Mouse (Mus musculus) heart, embryonic 11.5 days (tissue): ENCODE measurements around the gene Rab11fip3. TPM values are rescaled to one million over a fixed set of nuclear protein-coding genes. Genes with fewer than 3 reads are reported as not detected.

Experiments used
- ATAC-seq: fragments of 200-750 bp; cut with Nextera tagmentation; replicated peaks from 2 replicates; pipeline ENCODE4 v1.8.0; 2017; ENCODE audit warnings: moderate library complexity; ENCODE audit not compliant: insufficient number of reproducible peaks, low FRiP score, low TSS enrichment
- H3K27ac ChIP-seq: fragments of 300-500 bp; sonication (generic); 2 replicates; pipeline ENCODE4 v1.5.1; 2014; ENCODE audit warnings: mild to moderate bottlenecking, low read depth, low read length
- H3K27me3 ChIP-seq: fragments of 300-500 bp; sonication (generic); 2 replicates; pipeline ENCODE4 v1.6.1; 2014; ENCODE audit warnings: mild to moderate bottlenecking, low read length, mixed read lengths; ENCODE audit not compliant: control insufficient read depth, insufficient read depth
- H3K36me3 ChIP-seq: fragments of 300-500 bp; sonication (generic); 2 replicates; pipeline ENCODE4 v1.6.1; 2014; ENCODE audit warnings: mild to moderate bottlenecking, low read length, moderate library complexity, mixed read lengths; ENCODE audit not compliant: control insufficient read depth, insufficient read depth
- H3K4me1 ChIP-seq: fragments of 300-500 bp; sonication (generic); 2 replicates; pipeline ENCODE4 v1.6.1; 2014; ENCODE audit warnings: low read length; ENCODE audit not compliant: control insufficient read depth, insufficient read depth
- H3K4me2 ChIP-seq: fragments of 300-500 bp; sonication (generic); 2 replicates; pipeline ENCODE4 v1.6.1; 2014; ENCODE audit warnings: mild to moderate bottlenecking, moderate library complexity
- H3K4me3 ChIP-seq: fragments of 300-500 bp; sonication (generic); 2 replicates; pipeline ENCODE4 v1.5.1; 2014; ENCODE audit warnings: low read depth, low read length
- H3K9ac ChIP-seq: fragments of 300-500 bp; sonication (generic); 2 replicates; pipeline ENCODE4 v1.6.1; 2014; ENCODE audit warnings: mild to moderate bottlenecking, low read depth, low read length, moderate library complexity
- H3K9me3 ChIP-seq: fragments of 300-500 bp; sonication (generic); replicated peaks from 2 replicates; pipeline ENCODE4 v1.6.1; 2016; ENCODE audit warnings: low read length; ENCODE audit not compliant: control insufficient read depth
- WGBS: fragments of 180-500 bp; shearing (Covaris S2); extraction: QIAGEN DNeasy Blood & Tissue Kit; methylation state at CpG from one replicate; pipeline ENCODE4 v1.1.7; 2014; ENCODE audit not compliant: insufficient replicate concordance; 5-methylcytosine and 5-hydroxymethylcytosine counted together
- polyA plus RNA-seq: library from polyadenylated mRNA; unstranded; fragments of >200 nt; fragmentation: Nextera tagmentation; extraction: Ambion mirVana; gene quantifications from 2 replicates; pipeline ENCODE4 v1.2.1, GENCODE M21; 2014

Rab11fip3 gene
- polyA plus RNA-seq, 1 experiment from 2014 or later, result 11.9 TPM

- H3K9me3 ChIP-seq, result no peaks in the 10 kb centered on the region
- H3K36me3 ChIP-seq, result peaks cover 6% of the 10 kb centered on the region; the same call in 1 of the 2 replicates
- H3K27ac ChIP-seq, result peak overlapping the region; percentile 72
- H3K27me3 ChIP-seq, result no peaks in the 10 kb centered on the region
- peaks cover 24% of the 10 kb centered on the region for H3K4me1 ChIP-seq
- no peak for ATAC-seq
- 35% methylated on average over 5 of the region's 5 CpGs for WGBS
- peak overlapping the region; percentile 22; the same call in 1 of the 2 replicates for H3K9ac ChIP-seq
- no peak overlapping the region for H3K4me3 ChIP-seq
- no peak overlapping the region for H3K4me2 ChIP-seq
These were observed 51.4 kb downstream of the Rab11fip3 start for GRCm38 (mm10) chr17:26017949-26018348.

- Histone ChIP-seq H3K27me3 (no peaks in the 10 kb centered on the region), H3K4me3 (no peak overlapping the region), H3K9ac (no peak overlapping the region), H3K36me3 (peaks cover 6% of the 10 kb centered on the region; the same call in 1 of the 2 replicates), H3K4me2 (no peak overlapping the region), H3K9me3 (no peaks in the 10 kb centered on the region), H3K4me1 (peaks cover 20% of the 10 kb centered on the region), H3K27ac (no peak overlapping the region)
- WGBS, result 81% methylated on average over 3 of the region's 3 CpGs
- ATAC-seq, result no peak
These were observed 52.3 kb downstream of the Rab11fip3 start for GRCm38 (mm10) chr17:26017021-26017420.

- Histone ChIP-seq H3K27ac (no peak overlapping the region), H3K9me3 (no peaks in the 10 kb centered on the region), H3K4me2 (no peak overlapping the region), H3K9ac (no peak overlapping the region), H3K4me1 (peaks cover 17% of the 10 kb centered on the region), H3K36me3 (peaks cover 8% of the 10 kb centered on the region; the same call in 1 of the 2 replicates), H3K4me3 (no peak overlapping the region), H3K27me3 (no peaks in the 10 kb centered on the region)
- WGBS, result 84% methylated on average over 10 of the region's 10 CpGs
- ATAC-seq, result no peak
These were observed 55.6 kb downstream of the Rab11fip3 start for GRCm38 (mm10) chr17:26013711-26014110.

GRCm38 (mm10) chr17:26011841-26012460 is 57.4 kb downstream of the Rab11fip3 start:
- no peak overlapping the region for H3K27ac ChIP-seq
- no peak overlapping the region for H3K9ac ChIP-seq

GRCm38 (mm10) chr17:26009540-26009939 is 59.8 kb downstream of the Rab11fip3 start:
- no peak overlapping the region for H3K4me2 ChIP-seq
- no peak overlapping the region for H3K9ac ChIP-seq
- H3K27me3 ChIP-seq, result no peaks in the 10 kb centered on the region
- no peak overlapping the region for H3K27ac ChIP-seq
- no peak overlapping the region for H3K4me3 ChIP-seq
- H3K36me3 ChIP-seq, result peaks cover 8% of the 10 kb centered on the region; the same call in 1 of the 2 replicates
- 31% methylated on average over 4 of the region's 4 CpGs for WGBS
- 0 out of 2 replicates have a peak, but pooled peaks cover 6% of the 10 kb centered on the region for H3K4me1 ChIP-seq
- H3K9me3 ChIP-seq, result no peaks in the 10 kb centered on the region
- peak; percentile 40; the same call in 1 of the 2 replicates for ATAC-seq

More at GRCm38 (mm10) chr17:26011841-26012460, 57.4 kb downstream of the Rab11fip3 start:
- H3K36me3 ChIP-seq, result peaks cover 8% of the 10 kb centered on the region; the same call in 1 of the 2 replicates
- peak; percentile 81 for ATAC-seq
- H3K4me3 ChIP-seq, result no peak overlapping the region
- peak overlapping the region; percentile 51 for H3K4me2 ChIP-seq
- 0 out of 2 replicates have a peak, but pooled peaks cover 6% of the 10 kb centered on the region for H3K4me1 ChIP-seq
- no peaks in the 10 kb centered on the region for H3K9me3 ChIP-seq
- no peaks in the 10 kb centered on the region for H3K27me3 ChIP-seq
- 5% methylated on average over 15 of the region's 15 CpGs for WGBS

- WGBS, result 45% methylated on average over 7 of the region's 7 CpGs
- H3K36me3 ChIP-seq, result peaks cover 6% of the 10 kb centered on the region; the same call in 1 of the 2 replicates
These were observed 60.6 kb downstream of the Rab11fip3 start for GRCm38 (mm10) chr17:26008787-26009186.

GRCm38 (mm10) chr17:26008331-26008730 is 61.0 kb downstream of the Rab11fip3 start:
- Histone ChIP-seq H3K4me2 (peak overlapping the region; percentile 36), H3K4me1 (0 out of 2 replicates have a peak, but pooled peaks cover 6% of the 10 kb centered on the region), H3K9me3 (no peaks in the 10 kb centered on the region), H3K9ac (no peak overlapping the region), H3K27me3 (no peaks in the 10 kb centered on the region), H3K27ac (peak overlapping the region; percentile 79), H3K4me3 (no peak overlapping the region), H3K36me3 (peaks cover 7% of the 10 kb centered on the region; the same call in 1 of the 2 replicates)
- no peak for ATAC-seq

More at GRCm38 (mm10) chr17:26008787-26009186, 60.6 kb downstream of the Rab11fip3 start:
- Histone ChIP-seq H3K9me3 (no peaks in the 10 kb centered on the region), H3K9ac (0 out of 2 replicates have a peak overlapping the region, but pooled peaks have one; percentile 16), H3K4me3 (no peak overlapping the region; the same call in 1 of the 2 replicates), H3K27me3 (no peaks in the 10 kb centered on the region), H3K27ac (peak overlapping the region; percentile 79), H3K4me1 (0 out of 2 replicates have a peak, but pooled peaks cover 6% of the 10 kb centered on the region), H3K4me2 (peak overlapping the region; percentile 36)
- 0 out of 2 replicates have a peak, but pooled peaks have one; percentile 22 for ATAC-seq

- no peak for ATAC-seq
- no peaks in the 10 kb centered on the region for H3K27me3 ChIP-seq
- peak overlapping the region; percentile 79 for H3K27ac ChIP-seq
- H3K4me2 ChIP-seq, result peak overlapping the region; percentile 36
- H3K4me3 ChIP-seq, result no peak overlapping the region
- WGBS, result 44% methylated on average over 2 of the region's 2 CpGs
- H3K4me1 ChIP-seq, result 0 out of 2 replicates have a peak, but pooled peaks cover 6% of the 10 kb centered on the region
- H3K36me3 ChIP-seq, result peaks cover 7% of the 10 kb centered on the region; the same call in 1 of the 2 replicates
- H3K9ac ChIP-seq, result no peak overlapping the region
- no peaks in the 10 kb centered on the region for H3K9me3 ChIP-seq
These were observed 61.7 kb downstream of the Rab11fip3 start for GRCm38 (mm10) chr17:26007646-26008045.
